Mouse (Mus musculus) midbrain, postnatal 0 days (tissue): ENCODE data around the gene Nkain1. TPM values are rescaled to one million over a fixed set of nuclear protein-coding genes. Genes with fewer than 3 reads are reported as not detected.
A peak's percentile ranks its signal among the peaks of the same experiment; 100 is the strongest.

Source experiments
- ATAC-seq: fragments of 200-750 bp; cut with Nextera tagmentation; 2 replicates; pipeline ENCODE4 v1.8.0; 2017; ENCODE audit warnings: moderate number of reproducible peaks, mild to moderate bottlenecking, moderate TSS enrichment, moderate library complexity; ENCODE audit not compliant: low FRiP score
- DNase-seq: peaks from one replicate; pipeline ENCODE4 v3.0.0-alpha.2; 2015; ENCODE audit warnings: low spot score
- H3K27ac ChIP-seq: fragments of 300-500 bp; sonication (generic); 2 replicates; pipeline ENCODE4 v1.5.1; 2014; ENCODE audit warnings: low read depth, mild to moderate bottlenecking, low read length, mixed read lengths
- H3K27me3 ChIP-seq: fragments of 300-500 bp; sonication (generic); 2 replicates; pipeline ENCODE4 v1.6.1; 2014; ENCODE audit warnings: low read length, control low read depth, mixed read lengths; ENCODE audit not compliant: insufficient read depth
- H3K36me3 ChIP-seq: fragments of 300-500 bp; sonication (generic); 2 replicates; pipeline ENCODE4 v1.6.1; 2014; ENCODE audit warnings: low read length, control low read depth, mixed read lengths; ENCODE audit not compliant: insufficient read depth
- H3K4me1 ChIP-seq: fragments of 300-500 bp; sonication (generic); 2 replicates; pipeline ENCODE4 v1.6.1; 2014; ENCODE audit warnings: mild to moderate bottlenecking, control low read depth, antibody characterized with exemption, low read length, mixed read lengths; ENCODE audit not compliant: insufficient read depth
- H3K4me2 ChIP-seq: fragments of 300-500 bp; sonication (generic); 2 replicates; pipeline ENCODE4 v1.6.1; 2014; ENCODE audit warnings: low read depth, mild to moderate bottlenecking, low read length, mixed read lengths; ENCODE audit not compliant: poor library complexity, severe bottlenecking
- H3K4me3 ChIP-seq: fragments of 300-500 bp; sonication (generic); 2 replicates; pipeline ENCODE4 v1.5.1; 2014; ENCODE audit warnings: low read depth, mild to moderate bottlenecking, low read length, moderate library complexity
- H3K9ac ChIP-seq: fragments of 300-500 bp; sonication (generic); replicated peaks from 2 replicates; pipeline ENCODE4 v1.6.1; 2014; ENCODE audit warnings: mild to moderate bottlenecking, low read length, moderate library complexity, mixed read lengths; ENCODE audit not compliant: poor library complexity, severe bottlenecking
- H3K9me3 ChIP-seq: fragments of 300-500 bp; sonication (generic); 2 replicates; pipeline ENCODE4 v1.6.1; 2016; ENCODE audit warnings: low read length, control low read depth
- CTCF ChIP-seq: IDR thresholded peaks from 2 replicates; pipeline ENCODE4 v1.5.1; 2016; ENCODE audit warnings: antibody characterized with exemption, mild to moderate bottlenecking
- WGBS: fragments of 180-500 bp; shearing (Covaris S2); extraction: QIAGEN DNeasy Blood & Tissue Kit; methylation state at CpG from one replicate; pipeline ENCODE4 v1.1.7; 2014; 5-methylcytosine and 5-hydroxymethylcytosine counted together
- polyA plus RNA-seq: library from polyadenylated mRNA; unstranded; fragments of >200 nt; fragmentation: Nextera tagmentation; extraction: Ambion mirVana; gene quantifications from 2 replicates; pipeline ENCODE4 v1.2.1, GENCODE M21; 2015
- total RNA-seq: library from RNA; depleted of rRNA; stranded (reverse); fragments of >200 nt; gene quantifications from 2 replicates; pipeline ENCODE4 v1.2.3, GENCODE M21; 2014

Gene Nkain1
- total and polyA plus RNA-seq, 2 experiments from 2014 or later, result 10.2 to 267 TPM

DNA sequence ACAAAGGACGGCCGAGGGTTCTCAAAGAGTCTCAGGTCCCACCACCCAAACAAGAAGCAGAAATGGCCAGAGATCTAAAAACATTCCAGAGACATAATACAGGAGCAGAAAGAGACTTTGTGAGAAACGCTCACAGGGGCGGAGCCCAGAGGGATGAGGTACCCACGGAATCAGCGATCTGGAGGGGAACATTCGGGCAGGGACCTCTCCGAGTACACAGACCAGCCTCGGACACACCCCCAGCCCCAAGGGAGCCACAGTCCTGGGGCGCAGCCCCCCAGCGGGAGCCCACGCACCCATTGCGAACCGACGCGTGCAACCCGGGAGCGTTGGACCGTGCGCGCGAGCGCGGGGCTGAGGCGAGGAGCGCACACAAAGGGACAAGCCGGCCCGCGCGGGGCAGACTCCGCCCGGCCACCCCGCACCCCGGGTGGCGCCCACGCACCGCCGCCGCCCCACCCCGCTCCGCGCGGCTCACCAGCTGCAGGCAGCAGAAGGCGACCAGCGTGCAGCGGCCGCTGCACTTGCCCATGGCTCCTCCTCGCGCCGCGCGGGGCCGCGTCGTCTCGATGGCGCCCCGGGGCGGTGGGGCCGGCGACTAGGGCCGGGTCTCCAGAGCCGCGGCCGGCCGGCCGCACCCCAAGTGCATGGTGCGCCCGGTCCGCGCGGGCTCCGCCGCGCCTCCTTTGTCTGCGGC is 474 bp downstream of the Nkain1 start:
- peak overlapping the region; percentile 97 for H3K9ac ChIP-seq
- H3K4me3 ChIP-seq, result peak overlapping the region; percentile 90
- WGBS, result under 1% methylated on average over 45 of the region's 76 CpGs
- H3K27ac ChIP-seq, result peak overlapping the region; percentile 89
- H3K9me3 ChIP-seq, result no peaks in the 10 kb centered on the region
- no peak for DNase-seq
- peak overlapping the region; percentile 67 for H3K4me2 ChIP-seq
- peak; percentile 65 for ATAC-seq
- no peaks in the 10 kb centered on the region for H3K36me3 ChIP-seq
- H3K27me3 ChIP-seq, result no peaks in the 10 kb centered on the region
- TF ChIP-seq CTCF, result no peak
- peaks cover 7% of the 10 kb centered on the region for H3K4me1 ChIP-seq

DNA sequence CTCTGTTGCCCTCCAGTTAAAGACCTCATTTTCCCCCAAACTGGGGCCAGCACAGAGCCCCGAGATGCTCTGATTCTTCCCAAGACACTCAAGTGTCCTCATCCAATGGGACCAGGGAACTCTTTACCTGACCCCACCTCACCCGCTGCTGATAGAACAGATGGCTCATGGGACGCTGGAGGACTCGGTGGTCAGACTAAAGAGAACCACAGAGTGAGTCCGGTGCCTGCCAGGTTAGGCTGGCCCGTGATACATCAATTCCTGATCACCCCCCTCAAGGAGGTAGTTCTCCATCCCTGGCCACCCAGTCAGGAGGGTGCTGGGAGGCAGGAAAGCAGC is 992 bp downstream of the Nkain1 start:
- under 1% methylated on average over 6 of the region's 6 CpGs for WGBS
- Histone ChIP-seq H3K36me3 (no peaks in the 10 kb centered on the region), H3K4me3 (peak overlapping the region; percentile 90), H3K9me3 (no peaks in the 10 kb centered on the region), H3K9ac (peak overlapping the region; percentile 97), H3K4me2 (peak overlapping the region; percentile 67), H3K27ac (peak overlapping the region; percentile 89), H3K27me3 (no peaks in the 10 kb centered on the region), H3K4me1 (peaks cover 10% of the 10 kb centered on the region)
- ATAC-seq (no peak; the same call in 1 of the 2 replicates), DNase-seq (no peak)
- no peak for TF ChIP-seq CTCF

GRCm38 (mm10) chr4:130572545-130572944 is 1.4 kb downstream of the Nkain1 start:
- peak overlapping the region; percentile 89; the same call in 1 of the 2 replicates for H3K27ac ChIP-seq
- no peak for TF ChIP-seq CTCF
- no peaks in the 10 kb centered on the region for H3K36me3 ChIP-seq
- H3K9ac ChIP-seq, result peak overlapping the region; percentile 97
- H3K4me1 ChIP-seq, result peaks cover 12% of the 10 kb centered on the region
- WGBS, result 26% methylated on average over 10 of the region's 10 CpGs
- peak overlapping the region; percentile 90 for H3K4me3 ChIP-seq
- H3K27me3 ChIP-seq, result no peaks in the 10 kb centered on the region
- DNase-seq (no peak), ATAC-seq (no peak)
- H3K4me2 ChIP-seq, result peak overlapping the region; percentile 67
- no peaks in the 10 kb centered on the region for H3K9me3 ChIP-seq

- DNase-seq, result peak; percentile 58
- Histone ChIP-seq H3K9ac (0 out of 2 replicates have a peak overlapping the region, but pooled peaks have one; percentile 9), H3K4me2 (peak overlapping the region; percentile 44), H3K4me1 (peaks cover 12% of the 10 kb centered on the region), H3K27ac (no peak overlapping the region), H3K27me3 (no peaks in the 10 kb centered on the region), H3K4me3 (peak overlapping the region; percentile 6), H3K36me3 (no peaks in the 10 kb centered on the region), H3K9me3 (no peaks in the 10 kb centered on the region)
- TF ChIP-seq CTCF, result no peak
- ATAC-seq, result no peak
- 16% methylated on average over 10 of the region's 10 CpGs for WGBS
These were observed 2.8 kb downstream of the Nkain1 start for GRCm38 (mm10) chr4:130570941-130571720.

GRCm38 (mm10) chr4:130568043-130568978 is 5.7 kb downstream of the Nkain1 start:
- TF ChIP-seq CTCF, result no peak
- DNase-seq (no peak), ATAC-seq (no peak)
- 61% methylated on average over 23 of the region's 23 CpGs for WGBS
- H3K36me3 ChIP-seq, result no peaks in the 10 kb centered on the region
- H3K4me3 ChIP-seq, result no peak overlapping the region
- no peak overlapping the region for H3K4me2 ChIP-seq
- no peak overlapping the region for H3K27ac ChIP-seq
- H3K9ac ChIP-seq, result no peak overlapping the region
- peaks cover 19% of the 10 kb centered on the region for H3K4me1 ChIP-seq
- H3K9me3 ChIP-seq, result no peaks in the 10 kb centered on the region
- no peaks in the 10 kb centered on the region for H3K27me3 ChIP-seq
